Mouse (Mus musculus) lung, adult 2 months (tissue): ENCODE measurements around the gene March1.

Experiments used
- CTCF ChIP-seq: fragments of 200-500 bp; IDR thresholded peaks from 2 replicates; pipeline ENCODE4 v1.5.1; 2011; ENCODE audit warnings: mild to moderate bottlenecking, low read length, control low read depth; ENCODE audit not compliant: insufficient read depth
- POLR2A ChIP-seq: fragments of 200-500 bp; IDR thresholded peaks from 2 replicates; pipeline ENCODE4 v1.6.1; 2011; ENCODE audit warnings: low read depth, mild to moderate bottlenecking, control low read depth, low read length, borderline replicate concordance; ENCODE audit errors: extremely low read depth

DNA sequence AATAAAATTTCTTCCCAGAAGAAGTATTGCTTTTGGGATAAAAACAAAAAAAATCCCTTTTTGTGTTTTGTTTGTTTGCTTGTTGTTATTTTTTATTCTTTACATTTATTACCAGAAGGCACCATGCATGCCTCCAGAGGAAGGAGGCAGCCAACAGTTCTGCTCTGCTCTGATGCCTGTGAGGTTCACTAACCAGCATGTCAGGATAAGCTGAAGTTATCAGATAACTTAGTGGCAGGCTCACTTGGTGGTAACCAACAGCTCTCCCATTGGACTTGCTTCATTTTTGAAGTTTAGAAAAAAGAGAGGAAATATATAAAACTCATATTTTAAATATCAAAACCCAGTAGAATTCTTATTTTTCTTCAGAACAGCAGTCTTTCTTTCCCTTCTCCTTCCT is 339.8 kb downstream of the March1 start:
- no peak for TF ChIP-seq POLR2A
- no peak for TF ChIP-seq CTCF
